Mouse (Mus musculus) megakaryocyte, embryonic 14.5 days (primary cell): ENCODE measurements around the gene Rsrc1.

Experiments
- FLI1 ChIP-seq: IDR thresholded peaks from 2 replicates; pipeline ENCODE4 v1.6.1; 2012; ENCODE audit warnings: low read length, inconsistent platforms, mixed read lengths
- GATA1 ChIP-seq: IDR thresholded peaks from 3 replicates; pipeline ENCODE4 v1.6.1; 2012; ENCODE audit warnings: mixed read lengths, low read length, inconsistent platforms, borderline replicate concordance

DNA sequence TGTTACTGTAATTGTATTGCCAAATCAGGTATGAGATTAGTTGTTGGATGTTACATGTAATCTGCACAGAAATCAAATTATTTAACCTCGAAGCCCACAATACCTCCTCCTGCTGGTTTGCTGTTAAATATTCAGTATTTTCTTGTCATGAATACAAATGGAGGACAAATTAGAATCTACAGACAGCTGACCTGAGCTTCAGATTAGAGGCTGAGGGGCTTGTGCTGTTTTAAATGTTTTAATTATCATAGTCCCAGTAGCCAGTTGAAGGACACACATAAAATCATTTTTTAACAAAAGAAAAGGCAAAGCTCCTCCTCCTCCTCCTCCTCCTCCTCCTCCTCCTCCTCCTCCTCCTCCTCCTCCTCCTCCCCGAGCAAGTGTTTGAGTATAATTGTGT is 327.5 kb downstream of the Rsrc1 start:
- TF ChIP-seq GATA1 = no peak
- no peak for TF ChIP-seq FLI1
